Mouse (Mus musculus) erythroblast, embryonic 14.5 days (primary cell): Measurements from ENCODE around the gene Dnah7b.
"Not testable (repeated sequence)": the region's sequence is repeated elsewhere in the genome, so short reads cannot be mapped to it uniquely, and the experiment has no call there.

Experiments
- GATA1 ChIP-seq: IDR thresholded peaks from 2 replicates; pipeline ENCODE4 v1.6.1; 2012; ENCODE audit warnings: low read length, inconsistent platforms, mixed read lengths
- TAL1 ChIP-seq: IDR thresholded peaks from 3 replicates; pipeline ENCODE4 v1.6.1; 2012; ENCODE audit warnings: low read length, inconsistent platforms, mixed read lengths

- TF ChIP-seq TAL1, GATA1: not testable (repeated sequence)
These were observed 46.5 kb downstream of the Dnah7b start for GRCm38 (mm10) chr1:46112606-46113005.
